ENCODE assay signal across 9 mouse cellular contexts in genomic region chr17:45626577-45627134, GRCm38 (mm10). TPM values are rescaled to one million over a fixed set of nuclear protein-coding genes. Genes with fewer than 3 reads are reported as not detected.
DNase-seq lines count a peak whose midpoint lies in the region; ATAC-seq and TF ChIP-seq lines count a peak whose summit lies in the region.
"Had no signal": no experiment of that assay in that cellular context is flagged by ENCODE, and none has a peak within 500 bp of the region (broad histone marks: within the 10 kb centered on the region; RNA-seq: fewer than 3 reads in every experiment).

No protein-coding gene starts in this region.

- H3K9me3 ChIP-seq in MEL (replicated peaks; ENCODE audit: insufficient read depth, low read length) = no peaks in the 10 kb centered on the region
- no peaks in the 10 kb centered on the region for H3K9me3 ChIP-seq in forebrain, embryonic 12.5 days
- H3K9me3 ChIP-seq in liver, postnatal 0 days (ENCODE audit: low read length) = no peaks in the 10 kb centered on the region
- no peaks in the 10 kb centered on the region for H3K9me3 ChIP-seq in neural tube, embryonic 14.5 days (ENCODE audit: control insufficient read depth, low read length)

- peaks cover 2 to 29% of the 10 kb centered on the region in 2 experiments; a peak in 2 of 4 replicates for H3K4me1 ChIP-seq in MEL (ENCODE audit: control insufficient read depth in 1 of 2, insufficient read depth in 2 of 2, low read length in 2 of 2)
- H3K4me1 ChIP-seq in forebrain, embryonic 12.5 days = peaks cover 18% of the 10 kb centered on the region
- H3K4me1 ChIP-seq in liver, postnatal 0 days (ENCODE audit: insufficient read depth) = peaks cover 10% of the 10 kb centered on the region
- H3K4me1 ChIP-seq in neural tube, embryonic 14.5 days (ENCODE audit: control insufficient read depth, insufficient read depth, low read length) = 0 out of 2 replicates have a peak, but pooled peaks cover 5% of the 10 kb centered on the region

- peak overlapping the region; percentile 36 for H3K4me2 ChIP-seq in forebrain, embryonic 12.5 days
- H3K4me2 ChIP-seq in liver, postnatal 0 days (ENCODE audit: low read depth, low read length) = peak overlapping the region; percentile 59
- no peak overlapping the region for H3K4me2 ChIP-seq in neural tube, embryonic 14.5 days (ENCODE audit: low read depth, low read length)

- TF ChIP-seq RAD21 in MEL (IDR thresholded peaks at IDR 0.05; ENCODE audit: low read depth, low read length) = peak; percentile 53

- peak; percentile 94 for DNase-seq in MEL (ENCODE audit: low read depth, low spot score)
- DNase-seq in c-Kit-positive CD71-positive TER-119-positive erythroid progenitor cells, embryonic 14.5 days (ENCODE audit: low spot score) = peak; percentile 90
- DNase-seq in heart, postnatal 14 days = peak; percentile 70 to 82
- DNase-seq in layer of hippocampus, adult 18-20 months (ENCODE audit: low spot score in 2 of 2) = peak; percentile 50 to 87
- DNase-seq in liver, postnatal 0 days = peak; percentile 81
- DNase-seq in thymus, postnatal 0 days (ENCODE audit: low spot score) = peak; percentile 93

- WGBS in forebrain, embryonic 12.5 days = 20% methylated on average over 15 of the region's 15 CpGs
- 25% methylated on average over 15 of the region's 15 CpGs for WGBS in liver, postnatal 0 days (ENCODE audit: insufficient replicate concordance)
- 32% methylated on average over 15 of the region's 15 CpGs for WGBS in neural tube, embryonic 14.5 days

- peak overlapping the region; percentile 42 for H3K27ac ChIP-seq in MEL (ENCODE audit: control insufficient read depth, low read depth, low read length)
- no peak overlapping the region for H3K27ac ChIP-seq in forebrain, embryonic 12.5 days
- H3K27ac ChIP-seq in liver, postnatal 0 days (ENCODE audit: low read depth) = no peak overlapping the region
- H3K27ac ChIP-seq in neural tube, embryonic 14.5 days (ENCODE audit: low read depth, low read length) = no peak overlapping the region

- peak overlapping the region; percentile 72 for H3K9ac ChIP-seq in MEL (ENCODE audit: control insufficient read depth, low read depth, low read length, poor library complexity, severe bottlenecking)
- H3K9ac ChIP-seq in forebrain, embryonic 12.5 days = no peak overlapping the region
- no peak overlapping the region for H3K9ac ChIP-seq in liver, postnatal 0 days (replicated peaks)
- no peak overlapping the region for H3K9ac ChIP-seq in neural tube, embryonic 14.5 days (replicated peaks; ENCODE audit: low read depth, low read length)

- H3K79me2 ChIP-seq in MEL (ENCODE audit: control insufficient read depth, insufficient read depth, low read length, poor library complexity) = no peaks in the 10 kb centered on the region

- TF ChIP-seq CTCF in MEL (IDR thresholded peaks at IDR 0.05 in 2 of 3, conservative IDR thresholded peaks at IDR 0.05 in 1 of 3; ENCODE audit: control insufficient read depth in 1 of 3, insufficient read depth in 1 of 3, low read depth in 2 of 3, low read length in 3 of 3, poor library complexity in 1 of 3, severe bottlenecking in 1 of 3) = peak; percentile 67 to 97 (median 89)
- TF ChIP-seq CTCF in liver, postnatal 0 days (IDR thresholded peaks at IDR 0.05; ENCODE audit: low read depth) = peak; percentile 97

- no peaks in the 10 kb centered on the region for H3K27me3 ChIP-seq in MEL (ENCODE audit: control insufficient read depth in 1 of 2, insufficient read depth in 2 of 2, low read length in 2 of 2)
- peaks cover 13% of the 10 kb centered on the region for H3K27me3 ChIP-seq in forebrain, embryonic 12.5 days
- 0 out of 2 replicates have a peak, but pooled peaks cover 2% of the 10 kb centered on the region for H3K27me3 ChIP-seq in liver, postnatal 0 days (ENCODE audit: insufficient read depth, low read length)
- H3K27me3 ChIP-seq in neural tube, embryonic 14.5 days (ENCODE audit: control insufficient read depth, insufficient read depth, low read length) = no peaks in the 10 kb centered on the region

- no peak for TF ChIP-seq EP300 in MEL (IDR thresholded peaks at IDR 0.05; ENCODE audit: low read depth in 1 of 2, low read length in 2 of 2)
- no peak for TF ChIP-seq EP300 in liver, postnatal 0 days (IDR thresholded peaks at IDR 0.05; ENCODE audit: low read depth)

- peak overlapping the region; percentile 57 for H3K4me3 ChIP-seq in MEL (ENCODE audit: control insufficient read depth in 1 of 2, insufficient read depth in 1 of 2, low read depth in 2 of 2, low read length in 2 of 2)
- 0 out of 2 replicates have a peak overlapping the region, but pooled peaks have one; percentile 10 for H3K4me3 ChIP-seq in forebrain, embryonic 12.5 days (replicated peaks)
- H3K4me3 ChIP-seq in liver, postnatal 0 days (ENCODE audit: low read depth, low read length) = no peak overlapping the region
- H3K4me3 ChIP-seq in neural tube, embryonic 14.5 days (ENCODE audit: low read depth, low read length) = no peak overlapping the region

- intact Hi-C loops in heart, postnatal 14 days (cut with DNase I) = loop anchor here (2.0 kb wide), 1 partner anchor 34 kb away; no protein-coding TSS in a partner anchor

- no peak for ATAC-seq in forebrain, embryonic 12.5 days (ENCODE audit: low FRiP score)
- ATAC-seq in liver, postnatal 0 days = peak; percentile 60
- peak; percentile 47; the same call in 1 of the 2 replicates for ATAC-seq in neural tube, embryonic 14.5 days (ENCODE audit: low read depth)

- H3K36me3 ChIP-seq in MEL (ENCODE audit: control insufficient read depth in 1 of 2, insufficient read depth in 2 of 2, low read length in 2 of 2) = peaks cover 0 to 12% of the 10 kb centered on the region in 2 experiments; a peak in 2 of 4 replicates
- no peaks in the 10 kb centered on the region for H3K36me3 ChIP-seq in forebrain, embryonic 12.5 days (replicated peaks)
- no peaks in the 10 kb centered on the region for H3K36me3 ChIP-seq in liver, postnatal 0 days (replicated peaks; ENCODE audit: insufficient read depth, low read length)
- H3K36me3 ChIP-seq in neural tube, embryonic 14.5 days (ENCODE audit: control insufficient read depth, insufficient read depth, low read length) = no peaks in the 10 kb centered on the region

- TF ChIP-seq POLR2A in MEL (IDR thresholded peaks at IDR 0.05; ENCODE audit: control insufficient read depth in 1 of 2, insufficient read depth in 1 of 2, low read depth in 1 of 2, low read length in 2 of 2, poor library complexity in 1 of 2) = peak; percentile 45 to 85; a peak in 2 of 4 replicates

RNA-seq across cellular contexts. Expression of gene Mymx, which starts 24.8 kb away (rescaled TPM):
- not detected in 2 replicates for total RNA-seq in MEL (2012; rRNA removed)
- polyA plus RNA-seq in MEL (2012; ENCODE audit: insufficient read depth in 1 of 2, insufficient read length in 2 of 2, low read depth in 1 of 2, low replicate concordance in 2 of 2, missing spikeins in 1 of 2) = not detected
- polyA plus RNA-seq in forebrain, embryonic 12.5 days (2016; fragmentation: Nextera tagmentation; extraction: Ambion mirVana) = 0.24 TPM in 1 of 2 replicates, not detected in the other
- total RNA-seq in heart, postnatal 14 days (2021) = not detected
- total RNA-seq in layer of hippocampus, adult 18-20 months (2021) = not detected
- 0.19 TPM in 1 of 2 replicates, not detected in the other for polyA plus RNA-seq in liver, postnatal 0 days (2015; fragmentation: Nextera tagmentation; extraction: Ambion mirVana)
- 0.44 and 1.0 TPM in 2 replicates for polyA plus RNA-seq in neural tube, embryonic 14.5 days (2014; fragmentation: Nextera tagmentation; extraction: Ambion mirVana)
- 1.5 and 1.7 TPM in 2 replicates for polyA plus RNA-seq in thymus, postnatal 0 days (2015; fragmentation: Nextera tagmentation; extraction: Ambion mirVana)

RNA-seq across cellular contexts. Expression of gene Slc29a1, which starts 27.2 kb away (rescaled TPM):
- 200 and 238 TPM in 2 replicates for total RNA-seq in MEL (2012; rRNA removed)
- polyA plus RNA-seq in MEL (2012; ENCODE audit: insufficient read depth in 1 of 2, insufficient read length in 2 of 2, low read depth in 1 of 2, low replicate concordance in 2 of 2, missing spikeins in 1 of 2) = 100 to 1,000 TPM in 1 of 2 experiments, not detected in 1; 341 TPM
- 50.2 and 52.0 TPM in 2 replicates for polyA plus RNA-seq in forebrain, embryonic 12.5 days (2016; fragmentation: Nextera tagmentation; extraction: Ambion mirVana)
- 10 to 100 TPM; 75.0 to 80.7 TPM for total RNA-seq in heart, postnatal 14 days (2021)
- 10 to 100 TPM; 16.4 to 20.4 TPM for total RNA-seq in layer of hippocampus, adult 18-20 months (2021)
- polyA plus RNA-seq in liver, postnatal 0 days (2015; fragmentation: Nextera tagmentation; extraction: Ambion mirVana) = 83.0 and 91.6 TPM in 2 replicates
- polyA plus RNA-seq in neural tube, embryonic 14.5 days (2014; fragmentation: Nextera tagmentation; extraction: Ambion mirVana) = 29.1 and 35.9 TPM in 2 replicates
- polyA plus RNA-seq in thymus, postnatal 0 days (2015; fragmentation: Nextera tagmentation; extraction: Ambion mirVana) = 243 and 252 TPM in 2 replicates

RNA-seq across cellular contexts. Expression of gene Capn11, which starts 32.5 kb away (rescaled TPM):
- not detected in 2 replicates for total RNA-seq in MEL (2012; rRNA removed)
- under 1 TPM in 1 of 2 experiments, not detected in 1; 0.03 TPM for polyA plus RNA-seq in MEL (2012; ENCODE audit: insufficient read depth in 1 of 2, insufficient read length in 2 of 2, low read depth in 1 of 2, low replicate concordance in 2 of 2, missing spikeins in 1 of 2)
- 0.76 and 1.1 TPM in 2 replicates for polyA plus RNA-seq in forebrain, embryonic 12.5 days (2016; fragmentation: Nextera tagmentation; extraction: Ambion mirVana)
- total RNA-seq in heart, postnatal 14 days (2021) = under 1 TPM; 0.81 to 0.98 TPM
- 1 to 10 TPM in 1 of 2 experiments, under 1 TPM in 1; 0.68 to 3.0 TPM for total RNA-seq in layer of hippocampus, adult 18-20 months (2021)
- not detected in 2 replicates for polyA plus RNA-seq in liver, postnatal 0 days (2015; fragmentation: Nextera tagmentation; extraction: Ambion mirVana)
- polyA plus RNA-seq in neural tube, embryonic 14.5 days (2014; fragmentation: Nextera tagmentation; extraction: Ambion mirVana) = 3.4 TPM in 1 of 2 replicates, not detected in the other
- 0.05 TPM in 1 of 2 replicates, not detected in the other for polyA plus RNA-seq in thymus, postnatal 0 days (2015; fragmentation: Nextera tagmentation; extraction: Ambion mirVana)
- polyA plus RNA-seq: stomach, embryonic 14.5 days had no signal

RNA-seq across cellular contexts. Expression of gene Hsp90ab1, which starts 53.6 kb away (rescaled TPM):
- total RNA-seq in MEL (2012; rRNA removed) = 1,032 and 1,220 TPM in 2 replicates
- over 10,000 TPM in 1 of 2 experiments, 1,000 to 10,000 TPM in 1; 4,130 to 27,726 TPM for polyA plus RNA-seq in MEL (2012; ENCODE audit: insufficient read depth in 1 of 2, insufficient read length in 2 of 2, low read depth in 1 of 2, low replicate concordance in 2 of 2, missing spikeins in 1 of 2)
- polyA plus RNA-seq in forebrain, embryonic 12.5 days (2016; fragmentation: Nextera tagmentation; extraction: Ambion mirVana) = 1,580 and 1,603 TPM in 2 replicates
- total RNA-seq in heart, postnatal 14 days (2021) = 100 to 1,000 TPM; 897 to 986 TPM
- 1,000 to 10,000 TPM; 1,799 to 1,827 TPM for total RNA-seq in layer of hippocampus, adult 18-20 months (2021)
- 419 and 445 TPM in 2 replicates for polyA plus RNA-seq in liver, postnatal 0 days (2015; fragmentation: Nextera tagmentation; extraction: Ambion mirVana)
- polyA plus RNA-seq in neural tube, embryonic 14.5 days (2014; fragmentation: Nextera tagmentation; extraction: Ambion mirVana) = 1,278 and 1,406 TPM in 2 replicates
- 1,223 and 1,279 TPM in 2 replicates for polyA plus RNA-seq in thymus, postnatal 0 days (2015; fragmentation: Nextera tagmentation; extraction: Ambion mirVana)

RNA-seq across cellular contexts. Expression of gene Mrpl14, which starts 59.5 kb away (rescaled TPM):
- total RNA-seq in MEL (2012; rRNA removed) = 66.2 and 68.0 TPM in 2 replicates
- polyA plus RNA-seq in MEL (2012; ENCODE audit: insufficient read depth in 1 of 2, insufficient read length in 2 of 2, low read depth in 1 of 2, low replicate concordance in 2 of 2, missing spikeins in 1 of 2) = 100 to 1,000 TPM in 1 of 2 experiments, not detected in 1; 159 TPM
- polyA plus RNA-seq in forebrain, embryonic 12.5 days (2016; fragmentation: Nextera tagmentation; extraction: Ambion mirVana) = 98.8 and 112 TPM in 2 replicates
- total RNA-seq in heart, postnatal 14 days (2021) = 100 to 1,000 TPM; 116 to 123 TPM
- 10 to 100 TPM; 37.2 to 42.5 TPM for total RNA-seq in layer of hippocampus, adult 18-20 months (2021)
- polyA plus RNA-seq in liver, postnatal 0 days (2015; fragmentation: Nextera tagmentation; extraction: Ambion mirVana) = 113 TPM in 2 replicates
- 110 and 129 TPM in 2 replicates for polyA plus RNA-seq in neural tube, embryonic 14.5 days (2014; fragmentation: Nextera tagmentation; extraction: Ambion mirVana)
- 174 and 197 TPM in 2 replicates for polyA plus RNA-seq in thymus, postnatal 0 days (2015; fragmentation: Nextera tagmentation; extraction: Ambion mirVana)

Comparison
In these comparisons a context has a peak if more than half of its experiments do, and no peak if none do; other contexts are left out.
1. H3K4me3 ChIP-seq: peak in MEL (2 of 2) and forebrain, embryonic 12.5 days (single experiment); none in liver, postnatal 0 days (single experiment) and neural tube, embryonic 14.5 days (single experiment).
2. Peak in every context shown above with its lines, with median percentiles within 50 percentile points of each other: DNase-seq.